Mouse (Mus musculus): ENCODE data around the gene Izumo2. TPM values are rescaled to one million over a fixed set of nuclear protein-coding genes. Genes with fewer than 3 reads are reported as not detected.

Izumo2 gene
- polyA plus RNA-seq, 1 experiment, result 196 TPM

- no peak for TF ChIP-seq CTCF (IDR thresholded peaks at IDR 0.05; ENCODE audit: control insufficient read depth, insufficient read depth, insufficient replicate concordance, low read depth, low read length)
- no peak for TF ChIP-seq POLR2A (IDR thresholded peaks at IDR 0.05; ENCODE audit: control insufficient read depth, low read depth, low read length)
- Histone ChIP-seq H3K36me3 (ENCODE audit: control insufficient read depth, insufficient read depth, low read length) (no peaks in the 10 kb centered on the region), H3K27me3 (ENCODE audit: control insufficient read depth, insufficient read depth, low read length) (no peaks in the 10 kb centered on the region), H3K4me3 (ENCODE audit: control insufficient read depth, low read depth, low read length) (peak overlapping the region; percentile 33), H3K27ac (ENCODE audit: control insufficient read depth, insufficient read depth, low read depth, low read length) (no peak overlapping the region), H3K4me1 (ENCODE audit: control insufficient read depth, insufficient read depth, low read length) (peaks cover 8% of the 10 kb centered on the region)
Measured at GRCm38 (mm10) chr7:44697191-44697710, 11.3 kb upstream of the Izumo2 start.

DNA sequence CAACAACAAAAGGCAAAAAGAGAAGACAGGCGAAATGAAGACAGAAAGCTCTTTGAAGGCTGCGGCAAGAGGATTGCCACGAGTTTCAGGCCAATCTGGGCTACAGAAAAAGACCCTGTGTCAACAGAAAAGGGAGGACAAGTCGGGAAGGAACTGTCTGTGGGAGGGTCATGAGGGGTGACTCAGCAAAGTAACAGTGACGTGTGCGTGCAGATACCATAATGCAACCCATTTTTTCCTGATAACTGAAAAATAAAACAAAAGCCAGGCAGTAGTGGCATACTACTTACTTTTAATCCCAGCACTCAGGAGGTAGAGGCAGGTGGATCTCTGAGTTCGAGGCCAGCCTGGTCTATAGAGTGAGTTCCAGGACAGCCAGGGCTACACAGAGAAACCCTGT lies 10.6 kb upstream of the Izumo2 start:
- Histone ChIP-seq H3K4me1 (ENCODE audit: control insufficient read depth, insufficient read depth, low read length) (peaks cover 8% of the 10 kb centered on the region), H3K27ac (ENCODE audit: control insufficient read depth, insufficient read depth, low read depth, low read length) (no peak overlapping the region), H3K4me3 (ENCODE audit: control insufficient read depth, low read depth, low read length) (no peak overlapping the region)

DNA sequence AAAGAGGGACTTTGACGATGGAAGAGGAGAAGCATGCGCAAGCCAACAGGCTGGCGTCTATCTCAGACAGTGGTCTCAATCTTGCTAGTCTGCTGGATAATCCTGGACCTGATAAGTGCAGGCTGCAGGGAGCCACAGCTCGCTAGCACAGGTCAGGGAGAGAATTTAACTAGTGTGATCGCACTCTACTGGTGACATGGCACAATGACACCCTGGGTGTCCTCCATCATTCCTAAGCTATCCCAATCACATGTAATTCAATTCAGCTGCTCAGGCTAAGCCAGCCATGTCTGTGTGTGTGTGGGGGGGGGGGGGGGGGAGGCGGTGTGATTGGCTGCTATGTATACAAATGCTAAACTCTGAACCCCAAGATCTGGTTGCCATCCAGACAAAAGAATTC lies 6.6 kb upstream of the Izumo2 start:
- Histone ChIP-seq H3K4me1 (ENCODE audit: control insufficient read depth, insufficient read depth, low read length) (peaks cover 7% of the 10 kb centered on the region), H3K27ac (ENCODE audit: control insufficient read depth, insufficient read depth, low read depth, low read length) (no peak overlapping the region), H3K36me3 (ENCODE audit: control insufficient read depth, insufficient read depth, low read length) (no peaks in the 10 kb centered on the region), H3K27me3 (ENCODE audit: control insufficient read depth, insufficient read depth, low read length) (no peaks in the 10 kb centered on the region), H3K4me3 (ENCODE audit: control insufficient read depth, low read depth, low read length) (no peak overlapping the region)
- TF ChIP-seq CTCF (IDR thresholded peaks at IDR 0.05; ENCODE audit: control insufficient read depth, insufficient read depth, insufficient replicate concordance, low read depth, low read length) (peak; percentile 62; the same call in 1 of the 2 replicates), POLR2A (IDR thresholded peaks at IDR 0.05; ENCODE audit: control insufficient read depth, low read depth, low read length) (no peak)

More for the DNA sequence above, 10.6 kb upstream of the Izumo2 start:
- no peaks in the 10 kb centered on the region for H3K27me3 ChIP-seq (ENCODE audit: control insufficient read depth, insufficient read depth, low read length)
- H3K36me3 ChIP-seq (ENCODE audit: control insufficient read depth, insufficient read depth, low read length), result no peaks in the 10 kb centered on the region
- TF ChIP-seq POLR2A (IDR thresholded peaks at IDR 0.05; ENCODE audit: control insufficient read depth, low read depth, low read length) (no peak), CTCF (IDR thresholded peaks at IDR 0.05; ENCODE audit: control insufficient read depth, insufficient read depth, insufficient replicate concordance, low read depth, low read length) (no peak)

GRCm38 (mm10) chr7:44702985-44703384 lies 5.6 kb upstream of the Izumo2 start:
- H3K27me3 ChIP-seq (ENCODE audit: control insufficient read depth, insufficient read depth, low read length), result no peaks in the 10 kb centered on the region
- no peak for TF ChIP-seq CTCF (IDR thresholded peaks at IDR 0.05; ENCODE audit: control insufficient read depth, insufficient read depth, insufficient replicate concordance, low read depth, low read length)
- TF ChIP-seq POLR2A (IDR thresholded peaks at IDR 0.05; ENCODE audit: control insufficient read depth, low read depth, low read length), result no peak
- no peak overlapping the region for H3K27ac ChIP-seq (ENCODE audit: control insufficient read depth, insufficient read depth, low read depth, low read length)
- no peaks in the 10 kb centered on the region for H3K36me3 ChIP-seq (ENCODE audit: control insufficient read depth, insufficient read depth, low read length)
- H3K4me3 ChIP-seq (ENCODE audit: control insufficient read depth, low read depth, low read length), result no peak overlapping the region
- H3K4me1 ChIP-seq (ENCODE audit: control insufficient read depth, insufficient read depth, low read length), result no peaks in the 10 kb centered on the region

GRCm38 (mm10) chr7:44704363-44704762 lies 4.2 kb upstream of the Izumo2 start:
- H3K4me1 ChIP-seq (ENCODE audit: control insufficient read depth, insufficient read depth, low read length), result peaks cover 2% of the 10 kb centered on the region
- no peaks in the 10 kb centered on the region for H3K36me3 ChIP-seq (ENCODE audit: control insufficient read depth, insufficient read depth, low read length)
- H3K4me3 ChIP-seq (ENCODE audit: control insufficient read depth, low read depth, low read length), result no peak overlapping the region
- no peak; the same call in 1 of the 2 replicates for TF ChIP-seq CTCF (IDR thresholded peaks at IDR 0.05; ENCODE audit: control insufficient read depth, insufficient read depth, insufficient replicate concordance, low read depth, low read length)
- TF ChIP-seq POLR2A (IDR thresholded peaks at IDR 0.05; ENCODE audit: control insufficient read depth, low read depth, low read length), result no peak
- H3K27ac ChIP-seq (ENCODE audit: control insufficient read depth, insufficient read depth, low read depth, low read length), result no peak overlapping the region
- no peaks in the 10 kb centered on the region for H3K27me3 ChIP-seq (ENCODE audit: control insufficient read depth, insufficient read depth, low read length)

DNA sequence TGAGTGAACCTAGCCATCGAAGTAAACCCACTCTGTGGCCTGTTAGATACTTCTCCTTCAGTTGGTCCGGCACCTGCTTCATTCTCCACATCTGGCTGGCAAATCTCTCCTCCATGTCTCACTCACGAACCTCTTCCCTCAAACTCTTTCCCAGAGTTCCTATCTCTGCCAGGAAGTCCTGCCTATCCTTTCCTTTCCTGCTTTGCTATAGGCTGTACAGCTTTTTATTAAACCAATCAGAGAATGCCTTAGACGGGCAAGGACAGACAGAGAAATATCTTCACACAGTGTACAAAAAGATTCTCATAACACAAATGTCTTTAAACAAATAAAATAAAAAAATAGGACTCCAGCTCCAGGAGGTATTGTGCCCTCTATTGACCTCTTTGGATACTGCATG lies 3.5 kb upstream of the Izumo2 start:
- no peaks in the 10 kb centered on the region for H3K27me3 ChIP-seq (ENCODE audit: control insufficient read depth, insufficient read depth, low read length)
- H3K27ac ChIP-seq (ENCODE audit: control insufficient read depth, insufficient read depth, low read depth, low read length), result no peak overlapping the region

DNA sequence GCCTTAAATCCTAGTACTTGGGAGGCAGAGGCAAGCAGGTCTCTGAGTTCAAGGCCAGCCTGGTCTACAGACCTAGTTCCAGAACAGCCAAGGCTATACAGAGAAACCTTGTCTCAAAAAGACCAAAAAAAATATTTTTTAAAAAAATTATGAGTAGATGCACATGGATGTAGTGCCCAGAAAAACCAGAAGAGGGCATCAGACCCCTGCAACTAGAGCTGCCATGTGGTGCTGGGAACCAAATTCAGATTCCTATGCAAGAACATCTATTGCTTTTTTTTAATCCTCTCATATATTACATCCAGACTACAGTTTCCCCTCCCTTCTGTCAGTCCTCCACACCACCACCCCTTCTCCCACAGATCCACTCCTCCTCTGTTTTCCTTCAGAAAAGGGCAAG lies 2.2 kb upstream of the Izumo2 start:
- Histone ChIP-seq H3K27ac (ENCODE audit: control insufficient read depth, insufficient read depth, low read depth, low read length) (no peak overlapping the region), H3K4me3 (ENCODE audit: control insufficient read depth, low read depth, low read length) (no peak overlapping the region)

More for the DNA sequence above, 3.5 kb upstream of the Izumo2 start:
- TF ChIP-seq POLR2A (IDR thresholded peaks at IDR 0.05; ENCODE audit: control insufficient read depth, low read depth, low read length) (no peak), CTCF (IDR thresholded peaks at IDR 0.05; ENCODE audit: control insufficient read depth, insufficient read depth, insufficient replicate concordance, low read depth, low read length) (no peak)
- Histone ChIP-seq H3K36me3 (ENCODE audit: control insufficient read depth, insufficient read depth, low read length) (no peaks in the 10 kb centered on the region), H3K4me3 (ENCODE audit: control insufficient read depth, low read depth, low read length) (no peak overlapping the region), H3K4me1 (ENCODE audit: control insufficient read depth, insufficient read depth, low read length) (peaks cover 2% of the 10 kb centered on the region)

More for the DNA sequence above, 2.2 kb upstream of the Izumo2 start:
- no peaks in the 10 kb centered on the region for H3K27me3 ChIP-seq (ENCODE audit: control insufficient read depth, insufficient read depth, low read length)
- no peak for TF ChIP-seq POLR2A (IDR thresholded peaks at IDR 0.05; ENCODE audit: control insufficient read depth, low read depth, low read length)
- no peak for TF ChIP-seq CTCF (IDR thresholded peaks at IDR 0.05; ENCODE audit: control insufficient read depth, insufficient read depth, insufficient replicate concordance, low read depth, low read length)
- H3K4me1 ChIP-seq (ENCODE audit: control insufficient read depth, insufficient read depth, low read length), result peaks cover 2% of the 10 kb centered on the region
- no peaks in the 10 kb centered on the region for H3K36me3 ChIP-seq (ENCODE audit: control insufficient read depth, insufficient read depth, low read length)
